Mouse (Mus musculus) large intestine, adult 2 months (tissue): ENCODE measurements around the gene Zfp606. TPM values are rescaled to one million over a fixed set of nuclear protein-coding genes. Genes with fewer than 3 reads are reported as not detected.
A peak's percentile ranks its signal among the peaks of the same experiment; 100 is the strongest.

Source experiments
- DNase-seq: peaks from one replicate; pipeline ENCODE4 v3.0.0-alpha.2; 2012; ENCODE audit warnings: low read depth, low spot score
- WGBS: fragments of 180-500 bp; shearing (Covaris S2); methylation state at CpG from one replicate; pipeline ENCODE4 v1.1.7; 2018; 5-methylcytosine and 5-hydroxymethylcytosine counted together
- polyA plus RNA-seq: library from polyadenylated mRNA; depleted of rRNA; stranded (reverse); fragments of >200 nt; gene quantifications from 2 replicates; pipeline ENCODE4 v1.2.3, GENCODE M21; 2012; rRNA removed

Gene Zfp606
- polyA plus RNA-seq, result 1.5 and 1.8 TPM in 2 replicates

DNA sequence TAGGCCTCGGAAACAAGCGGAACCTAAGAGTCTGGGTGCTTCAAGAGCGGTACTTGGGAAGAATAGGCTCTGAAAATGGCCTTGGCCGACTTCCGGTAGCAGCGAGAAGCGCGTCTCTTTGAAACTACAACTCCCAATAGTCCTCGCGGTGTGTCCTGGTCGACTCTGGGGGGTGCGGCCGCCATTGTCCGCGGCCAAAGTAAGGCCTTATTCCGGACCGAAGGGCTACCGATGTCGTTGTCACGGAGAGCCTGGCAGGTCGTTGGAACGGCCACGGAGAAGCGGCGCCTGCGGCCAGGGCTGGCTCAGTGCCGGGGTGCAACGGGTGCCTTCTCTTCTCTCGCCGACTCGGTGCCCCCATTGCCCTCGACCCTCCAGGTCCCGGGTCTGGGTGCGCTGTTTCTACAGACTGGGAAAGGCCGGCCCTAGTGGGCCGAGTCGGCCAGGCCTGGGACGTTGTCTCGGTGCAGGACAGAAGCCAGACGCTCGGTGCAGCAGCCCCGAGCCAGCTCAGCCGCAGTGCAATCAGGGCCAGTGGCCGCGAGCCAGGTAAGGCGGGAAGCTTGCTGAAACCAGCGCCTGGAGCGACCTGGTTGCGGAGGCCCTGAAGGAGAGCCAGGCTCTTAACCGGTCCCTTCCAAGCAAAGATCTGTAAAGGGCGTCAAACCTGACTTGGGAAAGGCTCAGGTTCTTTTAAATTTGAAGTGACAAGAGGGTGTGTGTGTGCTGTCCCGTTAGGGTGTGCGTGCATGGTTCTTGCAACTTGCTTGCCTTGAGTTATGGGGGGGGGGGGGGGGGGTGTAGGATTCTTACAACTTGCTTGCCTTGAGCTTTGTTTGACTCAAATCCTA, at the start of gene Zfp606:
Gene Zfp606 (plus strand): TSS at position 136 of the 851 bp plus-strand sequence.
- peak; percentile 80 for DNase-seq
- under 1% methylated on average over 53 of the region's 53 CpGs for WGBS

DNA sequence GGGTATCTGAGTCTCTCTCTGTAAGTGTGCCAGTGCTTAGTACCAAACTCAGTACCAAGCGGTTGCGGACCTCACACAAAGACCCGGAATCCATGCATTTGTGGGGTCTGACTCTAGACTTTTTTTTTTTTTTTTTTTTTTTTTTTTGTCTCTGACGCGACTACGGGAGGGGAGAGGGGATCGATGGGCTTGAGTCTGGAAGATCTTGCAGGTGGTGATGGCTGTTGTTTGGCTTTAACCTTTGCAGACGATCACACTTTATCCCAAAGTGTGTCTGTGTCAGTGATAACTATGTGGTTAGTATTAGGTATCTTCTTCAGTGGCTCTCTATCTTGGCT, 885 bp downstream of the Zfp606 start:
- 5% methylated on average over 8 of the region's 8 CpGs for WGBS

DNA sequence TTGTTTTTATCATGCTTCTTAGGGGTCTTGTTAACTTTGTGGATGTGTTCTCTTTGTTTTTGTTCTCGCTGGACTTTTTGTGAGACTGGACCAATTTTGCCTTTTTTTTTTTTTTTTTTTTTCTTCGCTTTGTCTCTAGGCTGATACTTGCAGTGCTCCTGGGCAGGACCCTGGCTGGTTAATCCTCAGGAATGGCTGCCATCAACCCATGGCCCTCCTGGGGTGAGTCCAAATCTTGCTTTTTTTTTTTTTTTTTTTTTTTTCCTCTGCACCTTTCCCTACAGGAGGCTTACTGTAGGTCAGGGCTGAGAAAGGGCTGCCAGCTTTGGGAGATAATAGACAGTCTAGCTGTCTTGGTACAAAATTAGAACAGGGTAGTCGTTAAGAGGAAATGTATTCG, 1.4 kb downstream of the Zfp606 start:
- 73% methylated on average over 4 of the region's 4 CpGs for WGBS
- DNase-seq, result no peak

More for the DNA sequence above, 885 bp downstream of the Zfp606 start:
- DNase-seq, result no peak

DNA sequence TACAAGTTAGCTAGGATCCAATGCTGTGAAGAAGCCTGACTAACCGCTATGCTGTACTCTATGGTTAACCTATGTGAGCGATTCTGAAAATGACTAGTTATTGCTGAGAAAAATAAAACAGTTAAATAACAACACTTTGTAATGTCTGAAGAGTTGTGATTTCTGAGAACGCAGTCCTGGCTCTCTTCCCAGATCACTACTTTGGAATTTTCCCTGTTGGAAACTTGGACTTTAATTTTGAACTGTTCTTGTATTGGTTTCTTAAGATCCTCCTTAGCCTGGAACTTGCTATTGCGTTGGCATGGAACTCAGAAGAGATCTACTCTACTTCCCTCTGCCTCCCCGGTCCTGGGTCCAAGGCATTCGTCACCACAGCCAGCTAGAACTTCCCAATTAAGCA, 5.7 kb downstream of the Zfp606 start:
- 96% methylated on average over 6 of the region's 6 CpGs for WGBS
- no peak for DNase-seq

DNA sequence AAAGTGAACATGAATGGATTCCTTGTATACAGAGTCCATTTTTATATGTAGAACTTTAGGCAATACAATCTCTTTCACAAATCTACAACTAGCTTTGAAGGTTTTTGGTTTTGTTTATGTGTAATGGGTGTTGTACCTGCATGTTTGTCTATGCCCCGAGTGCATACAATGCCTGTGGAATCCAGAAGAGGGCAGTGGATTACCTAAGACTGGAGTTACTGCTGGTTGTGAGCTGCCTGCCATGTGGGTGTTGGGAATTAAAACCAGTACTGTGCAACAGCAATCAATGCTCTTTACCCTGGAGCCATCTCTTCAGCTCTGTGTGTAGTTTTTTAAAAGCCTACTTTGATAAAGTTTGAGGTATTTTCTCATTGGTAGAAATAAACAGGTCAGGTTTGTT, 7.9 kb downstream of the Zfp606 start:
- DNase-seq, result no peak

DNA sequence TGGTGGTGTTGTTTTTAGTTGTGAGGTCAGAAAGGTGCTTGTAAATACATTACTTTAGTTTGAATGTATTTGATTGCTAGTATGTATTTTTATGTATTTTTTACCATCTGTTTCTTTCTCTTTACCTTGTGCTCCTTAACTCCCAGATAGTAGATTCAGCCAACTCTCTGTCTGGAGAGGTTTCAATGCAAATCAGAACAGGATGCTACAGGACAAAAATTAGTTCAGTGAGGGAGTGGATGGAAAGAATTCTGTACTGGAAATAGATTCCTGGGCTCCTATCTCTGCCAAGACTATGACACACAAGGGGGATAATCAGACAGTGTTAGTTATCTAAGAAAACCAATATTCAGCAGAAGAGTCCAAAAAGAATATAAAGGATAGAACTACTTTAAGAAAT, 8.6 kb downstream of the Zfp606 start:
- no peak for DNase-seq

More for the DNA sequence above, 7.9 kb downstream of the Zfp606 start:
- 98% methylated on average over 1 of the region's 1 CpGs for WGBS

DNA sequence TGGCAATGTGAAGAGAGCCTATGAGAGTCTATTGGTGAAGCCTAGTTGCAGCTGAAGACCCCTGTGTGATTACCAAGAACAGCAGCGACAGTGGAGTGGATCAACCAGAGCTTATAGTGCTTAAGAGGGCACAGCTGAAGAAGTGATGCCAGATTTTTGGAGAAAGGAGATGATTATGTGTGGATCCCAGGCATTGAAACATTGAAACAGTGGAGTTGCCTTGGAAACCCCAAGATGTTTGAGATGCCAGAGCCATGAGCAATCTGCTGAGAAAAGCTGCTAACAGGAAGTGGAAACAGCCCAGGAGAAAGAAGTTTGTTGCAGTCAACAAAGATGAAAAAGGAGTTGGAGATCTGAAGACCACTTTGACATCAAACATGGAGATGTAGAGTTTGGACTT, 32.8 kb downstream of the Zfp606 start:
- 47% methylated on average over 1 of the region's 1 CpGs for WGBS

DNA sequence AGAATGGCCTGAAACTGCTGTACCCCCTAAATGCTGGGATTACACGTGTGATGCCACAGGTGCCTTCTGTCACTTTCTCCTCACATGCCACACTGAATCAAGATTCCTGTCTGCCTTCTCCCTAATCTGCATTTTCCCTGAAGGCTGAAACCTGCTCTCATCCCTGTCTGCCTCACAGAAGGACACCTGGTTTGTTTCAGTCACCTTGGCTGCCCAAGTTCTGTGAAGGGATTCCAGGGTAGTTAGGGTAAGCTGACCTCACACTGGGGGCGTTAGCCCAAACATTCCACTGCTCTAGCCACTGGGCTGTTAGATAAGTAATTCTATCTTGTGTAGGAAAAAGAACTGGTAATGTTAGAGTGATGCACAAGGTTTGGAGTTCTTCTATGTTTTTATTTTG, 34.1 kb downstream of the Zfp606 start, which contains the start of gene 2900092C05Rik:
Gene 2900092C05Rik (plus strand): TSS at position 301 of the 400 bp plus-strand sequence.
- WGBS, result 56% methylated on average over 2 of the region's 2 CpGs
- no peak for DNase-seq

More for the DNA sequence above, 32.8 kb downstream of the Zfp606 start:
- DNase-seq, result no peak

Other genes with a start within 250 kb of the Zfp606 start
- not detected in 2 replicates for gene Vmn1r81, start 210.0 kb upstream of the Zfp606 start, polyA plus RNA-seq
- not detected in 2 replicates for gene Vmn1r82, start 177.9 kb upstream of the Zfp606 start, polyA plus RNA-seq
- gene Vmn1r83, start 148.8 kb upstream of the Zfp606 start, polyA plus RNA-seq, result not detected in 2 replicates
- gene Vmn1r84, start 109.0 kb upstream of the Zfp606 start, polyA plus RNA-seq, result not detected in 2 replicates
- gene Zfp551, start 55.5 kb upstream of the Zfp606 start, polyA plus RNA-seq, result 0.26 and 0.51 TPM in 2 replicates
- not detected in 2 replicates for gene 2900092C05Rik, start 34.2 kb downstream of the Zfp606 start, polyA plus RNA-seq
- gene Vmn2r53, start 130.5 kb downstream of the Zfp606 start, polyA plus RNA-seq, result not detected in 2 replicates
- not detected in 2 replicates for gene Vmn2r54, start 162.0 kb downstream of the Zfp606 start, polyA plus RNA-seq
- not detected in 2 replicates for gene Vmn2r55, start 206.7 kb downstream of the Zfp606 start, polyA plus RNA-seq